Mouse (Mus musculus): ENCODE measurements at regions not wholly inside any gene's neighbourhood (a gene's known extent, or its start where the extent isn't known, plus 50 kb on each side); places are given as distances from the start of the nearest gene placed in this dataset.
A peak's percentile ranks its signal among the peaks of the same experiment; 100 is the strongest.

GRCm38 (mm10) chr9:101807249-101807648, 54.4 kb upstream of the 9630041A04Rik start:
- DNase-seq: no peak

- DNase-seq: no peak
Measured at GRCm38 (mm10) chr9:101796718-101797117, 64.9 kb upstream of the 9630041A04Rik start.

DNA sequence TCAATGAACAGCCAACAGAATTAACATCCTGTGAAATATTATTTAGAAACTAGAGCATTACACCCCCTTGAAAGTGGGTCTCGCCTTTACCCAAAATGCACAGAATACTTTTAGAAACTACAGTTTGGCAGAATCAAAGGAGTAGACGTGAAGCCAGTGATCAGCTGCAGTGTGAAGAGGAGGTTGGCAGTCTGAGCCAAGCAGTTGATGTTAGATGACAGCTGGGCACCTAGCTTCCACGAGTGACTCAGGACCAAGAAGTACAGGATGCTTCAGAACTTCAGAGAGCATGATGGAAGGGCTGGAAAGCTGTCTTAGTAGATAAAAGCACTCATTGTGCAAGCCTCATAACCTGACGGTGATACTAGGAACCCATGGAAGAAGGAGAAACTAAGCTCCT, 65.6 kb upstream of the 9630041A04Rik start:
- DNase-seq: no peak

DNA sequence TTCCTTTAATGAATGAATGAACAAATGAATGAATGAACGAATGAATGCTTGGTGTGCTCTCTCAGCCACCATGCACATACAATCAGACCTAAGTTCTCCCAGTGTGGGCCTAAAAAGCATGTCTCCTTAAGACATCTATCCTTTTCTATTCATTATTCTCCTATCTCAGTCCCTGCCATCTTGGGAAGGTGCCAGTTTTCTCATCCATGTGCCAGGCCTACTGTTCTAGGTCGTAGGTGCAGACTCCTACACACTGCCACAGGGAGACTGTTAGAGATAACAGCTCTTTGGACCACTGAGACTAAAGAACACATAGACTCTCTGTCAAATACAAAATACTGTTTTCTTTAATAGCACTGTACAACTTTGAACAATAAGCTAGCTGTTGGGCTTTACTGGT, 66.2 kb upstream of the 9630041A04Rik start:
- DNase-seq: no peak

GRCm38 (mm10) chr9:101790936-101791335, 70.7 kb upstream of the 9630041A04Rik start:
- DNase-seq: no peak

- DNase-seq: peak; percentile 1
Measured at GRCm38 (mm10) chr9:101740949-101741605, 120.6 kb upstream of the 9630041A04Rik start.

DNA sequence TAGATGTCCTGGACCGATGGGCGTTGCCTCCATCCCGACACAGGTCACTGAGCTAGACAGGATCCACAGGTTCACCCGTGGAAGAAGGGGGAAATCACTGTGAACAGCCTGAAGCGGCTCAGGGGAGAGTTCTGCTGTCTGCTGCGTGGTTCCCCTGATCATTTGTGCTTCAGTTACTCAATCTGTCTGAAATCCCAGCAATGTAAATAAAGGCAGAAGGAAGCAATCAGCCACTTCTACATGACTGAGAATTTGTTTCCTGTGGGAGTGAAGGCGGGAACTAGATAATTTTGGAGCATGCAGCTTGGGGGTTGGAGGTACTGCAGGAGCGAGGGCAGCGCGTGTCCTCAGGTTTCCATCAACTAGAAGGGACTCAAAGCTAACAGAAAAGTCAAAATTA, 122.3 kb upstream of the 9630041A04Rik start:
- no peak for DNase-seq

DNA sequence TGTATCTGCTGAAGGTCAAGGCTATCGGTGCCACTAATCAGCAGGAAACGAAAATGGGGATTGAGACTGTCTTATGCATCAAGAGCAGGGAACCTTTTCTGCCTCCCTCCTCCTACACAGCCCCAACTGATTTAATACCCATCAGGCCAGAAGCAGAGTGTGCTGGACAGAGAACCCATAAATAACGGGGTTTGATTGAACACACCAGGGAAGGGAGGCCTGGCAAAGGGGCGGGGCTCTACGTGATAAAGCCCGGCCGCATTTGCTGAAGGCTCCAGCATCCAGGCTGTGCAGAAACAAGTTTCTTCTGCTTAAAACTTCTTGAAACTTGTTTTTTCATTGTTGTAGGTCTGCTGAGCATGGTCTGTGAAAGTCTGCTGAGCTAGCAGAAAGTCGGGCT, 127.4 kb upstream of the 9630041A04Rik start:
- no peak for DNase-seq

DNA sequence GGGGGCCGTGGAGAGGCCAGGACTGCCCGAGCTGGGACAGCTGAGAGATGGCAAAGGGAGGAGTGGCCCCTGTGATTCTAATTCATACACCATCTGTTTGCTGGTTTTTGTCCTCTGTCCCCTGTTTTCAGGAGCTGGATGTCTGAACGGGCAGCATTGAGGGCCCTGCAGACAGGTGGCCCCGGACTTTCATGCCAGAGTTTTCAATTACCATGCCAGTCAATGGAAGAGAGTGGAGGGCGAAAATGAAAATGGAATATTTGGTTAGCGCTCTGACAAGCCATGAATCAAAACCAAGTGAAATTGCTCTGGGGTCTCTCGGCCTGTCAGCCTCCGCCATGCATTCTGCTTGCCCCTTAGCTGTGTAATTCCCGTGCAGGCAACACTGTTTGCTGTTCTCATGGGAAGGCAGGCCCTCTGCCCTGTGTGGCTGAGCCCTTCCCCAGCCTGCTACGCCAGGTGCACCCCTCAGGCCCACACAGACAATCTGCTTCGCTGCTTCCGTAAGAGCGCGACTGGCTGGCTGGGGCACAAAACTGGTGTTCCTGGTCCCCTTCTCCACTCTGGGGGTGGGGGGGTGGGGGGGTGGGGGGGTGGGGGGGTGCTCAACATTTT, 127.9 kb upstream of the 9630041A04Rik start:
- DNase-seq: no peak

GRCm38 (mm10) chr9:101730136-101730535, 131.5 kb upstream of the 9630041A04Rik start:
- no peak for DNase-seq

- no peak for DNase-seq
Measured at GRCm38 (mm10) chr9:101717911-101718310, 143.7 kb upstream of the 9630041A04Rik start.

- DNase-seq: no peak
Measured at GRCm38 (mm10) chr9:101716326-101716725, 145.3 kb upstream of the 9630041A04Rik start.

DNA sequence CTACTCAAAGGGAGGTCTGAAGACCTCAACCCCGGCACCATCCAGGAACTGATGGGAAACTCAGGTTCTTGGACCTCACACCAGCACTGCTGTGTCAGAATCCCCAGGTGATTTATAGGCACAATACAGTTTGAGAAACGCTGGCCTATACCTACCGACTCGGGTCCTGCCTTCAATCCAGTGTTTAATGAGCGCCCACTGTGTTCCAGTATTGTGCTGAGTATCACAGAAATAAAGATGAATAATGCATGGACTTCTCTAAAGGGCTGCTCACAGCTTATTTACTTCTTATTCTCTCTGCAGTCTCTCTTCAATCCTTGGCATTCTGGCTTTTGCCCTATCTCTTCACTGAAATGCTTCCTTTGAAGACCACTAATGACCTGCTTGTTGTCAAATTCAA, 146.8 kb upstream of the 9630041A04Rik start:
- no peak for DNase-seq

DNA sequence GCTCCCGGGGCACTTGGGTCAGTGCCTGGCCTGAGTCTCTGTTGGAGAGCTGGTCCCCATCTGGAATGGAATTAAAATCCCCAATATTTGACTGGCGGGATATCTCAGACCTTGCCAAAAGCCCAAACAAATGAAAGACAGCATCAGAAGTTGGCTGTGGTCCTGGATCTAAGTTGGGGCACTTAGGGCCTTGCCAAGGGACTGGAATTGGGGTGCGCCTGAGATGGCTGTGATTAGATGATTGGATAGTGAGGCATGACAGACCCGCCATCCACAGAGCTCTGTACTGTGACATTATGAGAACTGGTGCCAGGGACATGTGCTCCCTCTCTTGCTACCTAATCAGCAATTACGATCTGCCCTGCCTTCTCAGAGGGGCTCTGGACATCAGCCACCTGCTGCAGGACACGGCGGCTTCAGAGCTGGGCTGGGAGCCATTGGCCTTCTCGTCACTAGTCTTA, 151.0 kb upstream of the 9630041A04Rik start:
- peak; percentile 3 for DNase-seq

- no peak for DNase-seq
Measured at GRCm38 (mm10) chr9:101700368-101700767, 161.3 kb upstream of the 9630041A04Rik start.

DNA sequence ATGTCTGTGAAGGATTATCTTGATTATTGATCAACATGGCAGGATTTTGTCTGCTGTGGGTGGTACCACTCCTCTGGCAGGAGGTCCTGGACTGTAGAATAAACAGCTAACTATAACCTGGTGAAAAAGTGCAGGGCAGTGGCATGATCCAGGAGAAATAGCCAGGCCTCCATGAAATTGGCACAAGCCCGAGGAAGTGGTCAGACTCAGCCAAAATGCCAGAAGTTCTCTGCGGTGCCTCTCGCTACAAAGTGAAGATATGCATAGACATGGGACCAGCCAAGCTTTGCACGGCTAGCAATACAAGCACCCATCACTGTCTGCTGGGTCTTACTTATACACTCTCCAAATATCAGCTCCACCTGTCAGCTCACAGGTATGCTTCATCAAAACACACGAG, 167.6 kb upstream of the 9630041A04Rik start:
- DNase-seq: no peak

GRCm38 (mm10) chr9:101691336-101691735, 170.3 kb upstream of the 9630041A04Rik start:
- no peak for DNase-seq

GRCm38 (mm10) chr9:101690916-101691315, 170.7 kb upstream of the 9630041A04Rik start:
- DNase-seq: no peak

DNA sequence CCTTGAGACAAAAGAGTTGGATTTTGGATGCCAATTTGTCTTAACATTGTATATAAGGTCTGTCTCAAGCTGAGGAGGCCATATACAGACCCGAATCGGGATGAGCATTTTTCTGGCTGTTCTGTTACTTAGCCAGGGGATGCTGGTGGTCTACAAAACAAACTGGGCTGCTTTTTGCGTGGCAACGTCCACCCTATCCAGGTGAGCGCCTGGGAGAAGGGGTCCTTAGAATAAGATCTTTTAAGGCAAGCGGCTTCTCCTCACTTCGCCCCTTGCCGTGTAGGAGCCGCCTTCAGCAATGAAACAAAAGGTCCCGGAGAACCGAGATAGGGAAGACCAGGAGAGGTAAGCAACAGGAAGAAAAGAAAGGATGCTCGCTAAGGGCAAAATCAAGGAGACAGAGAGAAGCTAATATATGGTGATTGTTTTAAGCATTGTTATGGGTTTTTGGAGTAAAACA, 171.2 kb upstream of the 9630041A04Rik start:
- DNase-seq: no peak

GRCm38 (mm10) chr9:101689532-101690401, 171.9 kb upstream of the 9630041A04Rik start:
- peak; percentile 85 for DNase-seq

DNA sequence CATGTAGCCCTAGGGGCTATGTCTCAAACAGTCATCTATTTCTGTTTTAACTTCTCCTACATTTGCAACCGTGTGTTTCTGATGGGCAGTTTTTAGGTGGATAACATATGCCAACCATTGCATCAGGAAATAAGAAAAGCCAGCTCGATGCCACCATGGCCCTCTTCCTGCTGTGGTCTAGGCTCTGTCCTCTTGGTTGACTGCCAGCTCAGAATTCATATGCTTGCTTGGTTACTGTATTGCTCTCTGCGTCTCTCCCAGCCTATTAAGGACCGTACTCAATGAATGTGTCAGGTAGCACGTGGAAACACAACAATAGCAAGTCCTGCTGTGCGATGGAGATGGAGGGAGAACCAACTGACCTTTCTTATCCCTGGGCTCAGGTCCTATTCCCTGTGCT, 174.4 kb upstream of the 9630041A04Rik start:
- DNase-seq: no peak

GRCm38 (mm10) chr9:101677563-101677962, 184.1 kb upstream of the 9630041A04Rik start:
- DNase-seq: no peak

DNA sequence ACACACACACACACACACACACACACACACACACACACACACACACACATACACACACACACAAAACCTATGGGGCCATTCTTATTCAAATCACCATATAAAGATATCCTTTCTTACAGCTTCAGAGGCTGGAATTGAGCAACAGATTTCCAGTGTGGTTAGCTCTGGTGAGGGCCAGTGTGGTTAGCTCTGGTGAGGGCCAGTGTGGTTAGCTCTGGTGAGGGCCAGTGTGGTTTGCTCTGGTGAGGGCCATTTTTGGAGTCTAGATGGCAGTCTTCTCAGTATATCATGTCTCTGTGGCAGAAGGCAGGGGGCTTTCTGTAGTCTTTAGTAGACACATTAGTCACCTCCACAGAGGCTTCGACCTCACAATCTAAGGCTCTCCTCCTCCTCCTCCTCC, 191.5 kb upstream of the 9630041A04Rik start:
- DNase-seq: no peak

GRCm38 (mm10) chr9:101649816-101650215, 211.8 kb upstream of the 9630041A04Rik start:
- no peak for DNase-seq

Measured in kidney, postnatal 14 days (tissue).